Mouse (Mus musculus): ENCODE results near the gene Zfp791.
A peak's percentile ranks its signal among the peaks of the same experiment; 100 is the strongest.
"Not testable (repeated sequence)": the region's sequence is repeated elsewhere in the genome, so short reads cannot be mapped to it uniquely, and the experiment has no call there.

The Zfp791 gene

DNA sequence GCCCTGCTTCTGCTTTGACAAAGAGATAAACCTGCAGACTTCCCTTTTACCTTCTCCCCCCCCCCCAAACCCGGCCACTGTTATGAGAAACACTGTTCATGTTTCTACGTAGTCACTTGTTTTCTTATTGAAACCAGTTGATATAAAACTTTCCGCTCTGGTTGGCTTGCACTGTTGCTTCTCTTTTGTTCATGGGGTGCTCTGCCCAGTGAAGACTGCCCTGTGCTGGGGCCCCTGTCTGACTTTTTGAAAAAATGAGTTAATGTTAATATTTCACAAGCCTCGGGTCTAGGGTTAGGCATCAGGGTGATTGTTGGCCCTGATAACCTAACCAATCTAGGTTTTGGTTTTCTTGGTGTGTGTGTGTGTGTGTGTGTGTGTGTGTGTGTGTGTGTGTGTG is 40.7 kb downstream of the Zfp791 start:
- not testable (repeated sequence) for DNase-seq

GRCm38 (mm10) chr8:85081216-85081555 is 41.7 kb downstream of the Zfp791 start, which contains the start of gene Wdr83:
TSS of gene Wdr83 (minus strand) at chr8:85081306.
- peak; percentile 54 for DNase-seq

DNA sequence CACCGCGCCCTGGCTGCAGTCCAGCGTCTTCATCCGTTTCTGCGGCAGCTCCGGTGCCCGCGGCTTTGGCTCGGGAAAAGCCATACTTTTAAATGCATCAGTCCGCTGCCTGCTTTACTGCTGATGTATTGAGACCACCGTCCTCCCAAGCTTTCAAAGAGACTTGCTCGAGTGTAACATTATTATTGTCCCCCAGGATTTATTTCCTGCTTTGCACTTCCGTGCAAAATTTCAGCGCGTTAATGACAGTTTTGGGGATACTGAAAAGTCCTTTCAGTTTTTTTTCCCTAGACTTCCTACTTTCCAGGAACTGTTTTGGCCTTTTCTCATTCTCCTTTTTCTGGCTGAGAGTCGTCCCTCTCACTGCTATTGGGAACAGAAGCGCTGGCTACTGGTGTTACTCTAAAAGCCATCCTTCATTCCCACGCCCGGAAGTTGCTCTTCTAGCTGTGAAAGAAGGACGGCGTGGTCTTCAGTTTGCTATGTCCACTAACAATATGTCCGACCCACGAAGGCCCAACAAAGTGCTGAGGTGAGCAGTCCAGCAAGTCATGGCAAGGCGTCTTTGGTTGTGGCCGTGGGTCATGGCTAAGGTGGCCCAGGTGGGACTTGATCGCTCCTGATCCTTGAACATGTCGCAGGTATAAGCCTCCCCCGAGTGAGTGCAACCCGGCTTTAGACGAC is 42.2 kb downstream of the Zfp791 start, which contains the start of gene Wdr83os:
Gene Wdr83os (plus strand): TSS at position 209 of the 684 bp plus-strand sequence.
- DNase-seq: peak; percentile 67

DNA sequence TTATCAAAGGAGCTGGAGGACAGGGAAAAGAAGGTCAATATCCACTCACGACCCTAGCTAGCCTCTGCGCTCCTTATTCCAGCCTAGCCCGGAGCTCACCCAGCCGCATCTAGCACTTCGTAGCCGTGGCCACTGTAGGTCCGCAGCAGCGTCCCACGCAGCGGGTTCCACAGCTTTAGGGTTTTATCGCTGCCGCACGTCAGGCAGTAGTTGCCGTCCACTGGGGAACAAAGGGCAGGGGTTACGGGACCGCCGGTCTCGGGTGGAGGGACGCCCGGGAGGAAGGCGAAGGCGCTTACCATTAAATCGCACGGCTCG is 42.7 kb downstream of the Zfp791 start:
- DNase-seq: no peak

- DNase-seq: peak; percentile 88
Observed at GRCm38 (mm10) chr8:85076993-85077392, 45.9 kb downstream of the Zfp791 start.

DNA sequence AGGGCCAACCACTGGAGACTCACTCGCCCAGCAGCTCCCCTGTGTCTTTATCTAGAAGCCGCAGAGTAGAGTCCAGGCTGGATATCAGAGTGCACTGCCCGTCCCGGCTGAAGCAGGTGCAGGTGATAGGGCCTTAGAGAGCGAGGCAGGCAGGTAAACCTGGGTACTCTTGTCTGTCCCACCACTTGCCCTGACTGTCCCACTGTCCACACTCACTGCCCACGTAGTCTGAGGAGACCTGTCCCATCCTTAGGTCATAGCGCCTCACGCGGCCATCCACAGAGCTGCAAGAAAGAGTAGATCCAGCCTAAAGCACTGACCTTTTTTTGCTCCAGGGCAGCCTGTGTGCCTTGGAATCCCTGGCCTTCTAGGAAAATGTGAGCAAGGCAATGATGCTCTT is 46.9 kb downstream of the Zfp791 start:
- DNase-seq: peak; percentile 71

DNA sequence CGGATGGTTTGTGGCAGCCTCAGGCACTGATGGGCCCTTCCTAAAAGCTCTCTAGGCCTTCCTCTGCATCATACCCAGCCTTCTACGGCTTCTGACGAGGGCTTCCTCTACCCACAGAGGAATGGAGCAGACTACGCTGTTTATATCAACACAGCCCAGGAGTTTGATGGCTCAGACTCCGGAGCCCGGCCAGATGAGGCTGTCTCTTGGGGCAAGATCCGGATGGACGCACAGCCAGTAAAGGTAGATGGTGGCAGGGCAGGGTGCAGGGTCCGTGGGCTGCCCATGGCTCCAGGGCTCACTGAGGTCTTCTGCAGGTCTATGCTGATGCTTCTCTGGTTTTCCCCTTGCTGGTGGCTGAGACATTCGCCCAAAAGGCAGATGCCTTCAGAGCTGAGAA is 48.3 kb downstream of the Zfp791 start:
- DNase-seq: no peak

- no peak for DNase-seq
Observed at GRCm38 (mm10) chr8:85074167-85074566, 48.7 kb downstream of the Zfp791 start.

DNA sequence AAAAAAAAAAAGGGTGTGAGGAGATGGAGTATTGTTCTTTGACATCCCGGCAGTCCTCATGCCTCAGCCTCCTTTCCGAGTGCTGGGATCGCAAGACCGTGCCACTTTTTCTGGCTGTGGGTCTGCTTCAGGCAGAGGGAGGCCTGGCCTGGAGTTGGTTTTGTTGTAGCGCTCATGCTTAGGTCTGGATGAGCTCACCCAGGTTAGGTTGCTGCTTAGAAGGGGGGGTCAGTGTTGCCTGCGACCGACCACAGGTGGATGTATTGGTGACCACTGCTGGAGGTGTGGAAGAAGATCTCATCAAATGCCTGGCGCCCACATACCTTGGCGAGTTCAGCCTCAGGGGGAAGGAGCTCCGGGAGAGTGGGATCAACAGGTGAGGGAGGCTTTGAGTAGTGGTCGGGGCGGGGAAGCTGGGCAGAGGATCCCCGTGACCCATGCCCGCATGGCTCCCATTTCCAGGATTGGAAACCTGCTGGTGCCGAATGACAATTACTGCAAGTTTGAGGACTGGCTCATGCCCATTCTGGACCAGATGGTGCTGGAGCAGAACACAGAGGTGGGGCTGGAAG is 49.8 kb downstream of the Zfp791 start:
- no peak for DNase-seq

DNA sequence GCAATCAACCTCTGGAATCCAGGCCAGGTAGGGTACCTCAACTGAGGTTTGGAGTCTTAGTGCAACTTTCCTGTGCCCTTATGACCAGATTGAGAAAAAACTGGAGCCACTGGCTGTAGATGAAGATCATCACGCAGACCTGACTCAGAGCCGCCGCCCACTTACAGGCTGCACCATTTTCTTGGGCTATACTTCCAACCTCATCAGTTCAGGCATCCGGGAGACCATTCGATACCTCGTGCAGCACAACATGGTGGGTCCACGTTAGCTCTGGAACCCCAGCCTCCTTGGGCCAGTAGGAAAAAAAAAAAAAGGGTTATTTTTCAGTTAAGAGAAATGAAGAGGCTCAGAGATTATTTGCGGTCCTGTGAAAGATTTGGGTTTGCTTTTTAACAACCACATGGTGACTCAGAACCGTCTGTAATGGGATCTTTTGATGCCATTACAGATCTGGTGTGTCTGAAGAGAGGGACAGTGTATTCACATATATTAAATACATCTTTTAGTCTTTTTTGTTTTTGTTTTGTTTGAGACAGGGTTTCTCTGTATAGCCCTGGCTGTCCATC is 50.4 kb downstream of the Zfp791 start:
- no peak for DNase-seq

DNA sequence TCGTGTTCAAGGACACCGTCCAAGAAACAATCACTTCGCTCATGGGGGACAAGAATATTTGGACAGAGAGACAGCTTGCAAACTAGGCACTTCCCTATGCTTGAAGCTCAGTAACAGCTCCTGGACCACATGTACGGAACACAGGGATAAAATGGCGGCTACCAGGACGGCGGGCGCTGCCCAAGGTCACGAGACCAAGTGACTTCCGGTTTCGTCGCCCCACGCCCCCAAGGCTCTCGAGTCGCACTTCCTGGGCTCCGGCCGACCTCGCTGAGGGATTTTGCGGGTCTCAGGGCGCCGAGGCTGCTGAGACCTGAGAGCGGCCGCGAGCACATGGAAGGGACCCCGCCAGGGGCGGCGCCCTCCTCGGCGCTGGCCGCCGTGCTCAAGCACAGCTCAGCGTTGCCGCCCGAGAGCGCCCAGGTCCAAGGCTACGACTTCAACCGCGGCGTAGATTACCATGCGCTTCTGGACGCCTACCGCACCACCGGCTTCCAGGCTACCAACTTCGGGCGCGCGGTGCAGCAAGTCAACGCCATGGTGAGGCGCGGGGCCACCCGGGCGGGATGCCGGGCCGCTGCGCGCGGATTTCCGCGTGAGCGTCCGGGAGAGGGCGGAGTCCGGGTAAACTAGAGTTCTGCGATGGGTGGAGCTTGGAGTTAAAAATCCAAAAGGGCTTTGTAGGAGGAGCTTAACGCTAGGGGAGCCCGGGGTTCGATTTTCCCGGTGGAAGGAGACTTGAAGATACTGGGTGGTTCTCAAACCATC is 51.2 kb downstream of the Zfp791 start, which contains the start of gene Dhps:
Gene Dhps (plus strand): TSS at position 244 of the 768 bp plus-strand sequence.
- peak; percentile 95 for DNase-seq

- no peak for DNase-seq
Observed at GRCm38 (mm10) chr8:85071041-85071440, 51.9 kb downstream of the Zfp791 start.

DNA sequence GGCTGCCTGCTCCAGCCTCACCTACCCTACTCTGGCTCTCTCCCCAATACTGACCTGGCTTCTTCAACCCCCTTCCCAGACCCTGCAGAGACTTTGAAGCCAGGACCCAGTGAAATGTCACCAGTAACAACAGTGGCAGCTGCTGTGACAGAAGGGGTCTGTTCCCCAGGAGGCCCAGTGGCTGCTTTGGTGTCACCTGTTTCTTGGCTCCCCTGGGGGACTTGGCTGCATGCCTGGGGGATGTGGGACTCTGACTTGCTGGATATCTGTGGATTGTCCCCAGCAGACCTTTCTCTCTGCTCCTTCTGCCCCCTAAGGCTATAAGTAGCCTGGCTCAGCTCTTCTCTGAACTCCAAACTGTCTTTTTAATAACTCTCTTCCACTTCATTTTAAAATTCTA is 54.9 kb downstream of the Zfp791 start, which contains the start of gene Gm5741:
Gene Gm5741 (minus strand): TSS at position 1 of the 400 bp plus-strand sequence.
- DNase-seq: no peak

DNA sequence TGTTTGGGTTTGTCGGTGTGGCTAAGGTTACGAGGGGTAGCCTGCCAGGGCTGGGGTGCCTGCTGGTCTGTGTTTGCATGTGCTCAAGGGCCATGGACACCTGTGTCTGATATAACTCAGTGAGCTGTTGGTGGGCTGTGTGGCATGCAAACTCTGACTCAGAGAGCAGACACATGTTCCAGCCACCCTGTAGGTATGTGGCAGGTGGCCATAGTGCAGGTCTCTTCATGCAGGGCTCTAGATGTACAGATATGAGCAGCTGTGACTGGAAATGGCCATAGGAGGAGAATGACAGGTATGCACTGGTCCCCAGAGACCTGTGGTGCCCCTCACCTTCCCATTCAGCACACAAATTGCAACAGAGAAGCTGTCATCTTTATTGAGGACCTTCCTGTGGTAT is 55.7 kb downstream of the Zfp791 start:
- DNase-seq: no peak

DNA sequence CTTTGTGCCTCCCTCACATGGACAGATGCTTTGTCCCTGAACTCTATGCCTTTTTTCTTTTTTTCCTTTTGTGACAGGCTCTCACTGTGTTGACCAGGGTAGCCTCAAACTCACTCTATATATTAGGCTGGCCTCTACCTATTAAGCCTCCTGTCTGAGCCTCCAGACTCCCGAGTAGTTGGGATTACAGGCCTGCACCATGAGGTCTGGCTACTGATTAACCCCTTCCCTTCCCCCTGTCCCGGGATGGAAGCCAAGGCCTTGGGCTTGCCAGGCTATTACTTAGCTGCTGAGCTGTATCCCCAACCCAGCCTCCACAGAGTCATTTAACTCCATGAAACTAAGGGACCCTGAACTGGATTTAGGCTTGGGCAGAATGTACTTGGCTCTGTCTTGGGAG is 57.7 kb downstream of the Zfp791 start:
- DNase-seq: peak; percentile 78

- DNase-seq: no peak
Observed at GRCm38 (mm10) chr8:85062603-85063002, 60.3 kb downstream of the Zfp791 start.

DNA sequence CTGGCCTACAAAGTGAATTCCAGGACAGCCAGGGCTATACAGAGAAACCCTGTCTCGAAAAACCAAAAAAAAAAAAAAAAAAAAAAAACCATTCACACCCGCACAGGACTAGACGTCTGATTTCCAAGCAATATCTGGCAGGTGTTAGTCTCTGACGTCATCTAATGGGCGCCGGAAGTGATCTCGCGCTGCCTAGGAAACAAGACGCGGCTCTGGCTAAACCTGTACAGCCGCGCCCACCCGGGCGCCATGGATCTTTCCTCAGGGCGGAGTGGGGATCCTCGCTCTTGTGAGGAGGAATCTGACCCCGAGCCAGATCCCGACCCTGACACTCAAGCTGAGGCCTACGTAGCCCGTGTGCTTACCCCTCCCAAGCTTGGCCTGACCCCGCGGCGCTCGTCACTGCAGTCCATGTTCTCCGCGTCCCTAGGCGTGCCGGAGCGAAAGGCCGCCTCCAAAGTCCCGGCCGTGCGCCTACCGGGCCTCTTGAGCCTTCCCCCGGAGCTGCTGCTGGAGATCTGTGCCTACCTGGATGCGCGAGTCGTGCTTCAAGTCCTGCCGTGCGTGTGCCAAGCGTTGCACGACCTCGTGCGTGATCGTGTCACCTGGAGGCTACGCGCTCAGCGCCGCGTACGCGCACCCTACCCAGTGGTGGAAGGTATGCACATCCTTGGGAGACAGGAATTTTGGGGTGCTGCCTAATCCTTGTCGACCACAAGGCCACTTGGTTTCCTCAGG is 62.8 kb downstream of the Zfp791 start, which contains the start of gene Fbxw9:
Gene Fbxw9 (plus strand): TSS at position 177 of the 738 bp plus-strand sequence.
- peak; percentile 94 for DNase-seq
